Mouse (Mus musculus) forebrain, embryonic 13.5 days (tissue): Measurements from ENCODE around the gene Olfr837. TPM values are rescaled to one million over a fixed set of nuclear protein-coding genes. Genes with fewer than 3 reads are reported as not detected.
"Not testable (repeated sequence)": the region's sequence is repeated elsewhere in the genome, so short reads cannot be mapped to it uniquely, and the experiment has no call there.

Source experiments
- ATAC-seq: fragments of 200-750 bp; cut with Nextera tagmentation; 2 replicates; pipeline ENCODE4 v1.8.0; 2017
- H3K27ac ChIP-seq: fragments of 300-500 bp; sonication (generic); 2 replicates; pipeline ENCODE4 v1.5.1; 2015; ENCODE audit warnings: inconsistent platforms, mild to moderate bottlenecking, moderate library complexity
- H3K27me3 ChIP-seq: fragments of 300-500 bp; sonication (generic); 2 replicates; pipeline ENCODE4 v1.6.1; 2015; ENCODE audit warnings: mild to moderate bottlenecking, inconsistent platforms
- H3K36me3 ChIP-seq: fragments of 300-500 bp; sonication (generic); 2 replicates; pipeline ENCODE4 v1.6.1; 2015; ENCODE audit warnings: mild to moderate bottlenecking, inconsistent platforms; ENCODE audit not compliant: poor library complexity, severe bottlenecking
- H3K4me1 ChIP-seq: fragments of 300-500 bp; sonication (generic); 2 replicates; pipeline ENCODE4 v1.6.1; 2015; ENCODE audit warnings: inconsistent platforms
- H3K4me2 ChIP-seq: fragments of 300-500 bp; sonication (generic); 2 replicates; pipeline ENCODE4 v1.6.1; 2015; ENCODE audit warnings: inconsistent platforms, mild to moderate bottlenecking, moderate library complexity
- H3K4me3 ChIP-seq: fragments of 300-500 bp; sonication (generic); 2 replicates; pipeline ENCODE4 v1.5.1; 2015; ENCODE audit warnings: mild to moderate bottlenecking, inconsistent platforms
- H3K9ac ChIP-seq: fragments of 300-500 bp; sonication (generic); 2 replicates; pipeline ENCODE4 v1.6.1; 2015; ENCODE audit warnings: mild to moderate bottlenecking, inconsistent platforms
- H3K9me3 ChIP-seq: fragments of 300-500 bp; sonication (generic); replicated peaks from 2 replicates; pipeline ENCODE4 v1.6.1; 2016; ENCODE audit warnings: inconsistent platforms
- WGBS: fragments of 180-500 bp; shearing (Covaris S2); methylation state at CpG from one replicate; pipeline ENCODE4 v1.1.7; 2015; 5-methylcytosine and 5-hydroxymethylcytosine counted together
- polyA plus RNA-seq: library from polyadenylated mRNA; unstranded; fragments of >200 nt; fragmentation: Nextera tagmentation; extraction: Ambion mirVana; gene quantifications from 2 replicates; pipeline ENCODE4 v1.2.1, GENCODE M21; 2015

Olfr837 gene
- not detected in 2 replicates for polyA plus RNA-seq

DNA sequence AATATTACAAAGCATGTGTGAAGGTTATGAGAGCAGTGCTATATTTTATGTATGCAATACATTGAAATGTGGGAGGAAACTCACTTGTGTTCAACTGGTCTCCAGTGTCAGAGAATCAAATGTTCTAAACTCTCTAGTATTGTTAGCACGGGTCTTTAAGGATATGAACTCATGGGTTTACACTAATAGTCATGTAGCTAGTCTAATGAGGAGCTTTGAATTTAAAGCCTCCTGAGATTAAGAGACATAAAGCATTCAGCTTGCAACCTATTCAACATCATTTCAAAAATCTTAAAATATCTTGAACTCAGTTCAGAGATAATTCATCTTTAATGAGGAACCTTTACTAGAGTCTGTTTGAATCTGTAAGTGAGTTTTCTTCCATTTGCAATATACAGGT lies at the start of gene Olfr837:
Gene Olfr837 (plus strand): TSS at position 301 of the 400 bp plus-strand sequence.
- H3K27me3 ChIP-seq, result no peaks in the 10 kb centered on the region
- no peak within 1 kb of the TSS for H3K9ac ChIP-seq
- H3K4me3 ChIP-seq, result no peak within 1 kb of the TSS
- H3K9me3 ChIP-seq, result peaks cover 11% of the 10 kb centered on the region
- H3K4me1 ChIP-seq, result no peaks in the 10 kb centered on the region
- 66% methylated on average over 1 of the region's 1 CpGs for WGBS
- H3K27ac ChIP-seq, result no peak within 1 kb of the TSS
- no peaks in the 10 kb centered on the region for H3K36me3 ChIP-seq
- ATAC-seq, result no peak
- no peak within 1 kb of the TSS for H3K4me2 ChIP-seq

DNA sequence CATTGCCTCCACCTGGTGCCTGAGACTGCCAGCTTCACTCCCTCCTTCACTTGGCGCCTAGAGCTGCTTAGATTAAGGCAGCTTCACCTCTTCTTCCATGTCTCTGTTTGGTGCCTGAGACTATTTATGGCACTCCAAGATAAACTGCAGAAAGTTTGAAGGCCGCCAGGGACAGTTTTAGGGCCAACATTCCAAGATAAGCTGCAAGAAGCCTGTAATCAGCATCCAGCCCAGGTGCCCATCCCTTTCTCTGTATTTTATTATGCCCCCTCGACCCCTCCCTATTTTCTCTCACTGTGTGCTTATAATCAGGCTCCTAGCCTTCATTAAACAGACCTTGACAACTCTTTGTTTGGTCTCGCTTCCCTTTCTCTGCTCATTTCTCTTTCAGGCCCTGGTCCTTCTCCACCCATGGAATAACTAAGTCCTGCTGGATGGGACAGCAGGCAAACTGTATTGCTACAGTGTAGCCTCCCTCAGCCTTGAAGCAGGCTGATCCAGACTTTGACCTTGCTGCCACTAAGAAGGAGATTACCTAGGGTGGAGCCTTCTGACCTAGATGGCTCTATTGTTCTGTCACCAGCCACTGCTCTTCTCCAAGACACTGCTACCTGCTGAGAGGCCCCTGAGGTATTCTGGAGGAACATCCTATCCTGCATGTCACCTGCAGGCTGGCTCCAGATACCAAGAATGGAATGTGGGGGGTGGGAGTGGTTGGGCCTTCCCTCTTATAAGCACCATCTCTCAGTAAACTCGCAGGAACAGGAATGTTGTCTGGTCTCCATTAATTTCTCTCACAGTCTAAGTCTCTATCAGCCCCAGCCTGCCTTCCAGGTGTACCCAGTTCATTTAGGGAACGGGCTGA lies 43.0 kb upstream of the Olfr837 start:
- H3K9me3 ChIP-seq, result peaks cover 20% of the 10 kb centered on the region
- H3K4me3 ChIP-seq, H3K4me1 ChIP-seq, H3K27ac ChIP-seq, H3K27me3 ChIP-seq, H3K4me2 ChIP-seq, H3K36me3 ChIP-seq, ATAC-seq, H3K9ac ChIP-seq: not testable (repeated sequence)
- WGBS, result 60% methylated on average over 6 of the region's 6 CpGs

DNA sequence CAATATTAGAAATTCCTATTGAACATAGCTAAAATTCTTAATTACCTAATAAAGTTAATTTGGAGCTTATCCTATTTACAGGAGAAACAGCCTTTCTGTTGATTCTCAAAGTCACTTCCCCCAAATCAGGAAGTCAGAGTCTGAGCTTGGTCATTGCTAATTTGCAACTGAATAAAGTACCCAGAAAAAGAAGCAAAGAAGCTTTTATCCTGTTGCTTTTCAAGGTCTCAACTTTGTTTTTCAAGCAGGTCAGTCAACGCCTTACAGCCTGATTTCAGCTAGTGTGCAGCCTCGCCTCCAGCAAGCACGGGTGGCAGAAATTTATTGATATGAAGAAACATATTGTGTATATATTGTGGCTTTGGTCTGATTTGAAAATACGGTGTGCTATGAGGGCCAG lies 38.8 kb upstream of the Olfr837 start:
- 88% methylated on average over 4 of the region's 4 CpGs for WGBS
- H3K27me3 ChIP-seq, result no peaks in the 10 kb centered on the region

DNA sequence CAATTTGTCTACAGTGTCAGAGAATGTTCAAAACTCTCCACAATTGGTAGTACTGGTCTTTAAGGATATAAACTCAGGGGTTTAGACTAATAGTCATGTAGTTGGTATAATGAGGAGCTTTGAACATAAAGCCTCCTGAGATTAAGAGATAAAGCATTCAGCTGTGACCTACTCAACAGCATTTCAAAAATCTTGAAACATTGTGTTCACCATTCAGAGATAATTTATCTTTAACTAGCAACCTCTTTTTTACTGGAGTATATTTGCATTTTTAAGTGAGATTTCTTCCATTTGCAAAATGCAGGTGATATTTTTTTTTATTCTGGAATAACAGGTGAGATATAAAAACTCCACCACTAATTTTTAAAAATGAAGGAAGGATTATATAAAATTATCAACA lies 16.0 kb upstream of the Olfr837 start, which contains the start of gene Olfr836:
Gene Olfr836 (plus strand): TSS at position 301 of the 400 bp plus-strand sequence.
- Histone ChIP-seq H3K27ac (no peak within 1 kb of the TSS), H3K4me2 (no peak within 1 kb of the TSS), H3K4me3 (no peak within 1 kb of the TSS), H3K9me3 (no peaks in the 10 kb centered on the region), H3K36me3 (no peaks in the 10 kb centered on the region), H3K27me3 (no peaks in the 10 kb centered on the region), H3K9ac (no peak within 1 kb of the TSS), H3K4me1 (no peaks in the 10 kb centered on the region)
- ATAC-seq, result no peak

More for the DNA sequence above, 38.8 kb upstream of the Olfr837 start:
- Histone ChIP-seq H3K4me1 (no peaks in the 10 kb centered on the region), H3K27ac (no peak overlapping the region), H3K4me3 (no peak overlapping the region), H3K9ac (no peak overlapping the region), H3K4me2 (no peak overlapping the region), H3K36me3 (no peaks in the 10 kb centered on the region), H3K9me3 (peaks cover 14% of the 10 kb centered on the region)
- ATAC-seq, result no peak

DNA sequence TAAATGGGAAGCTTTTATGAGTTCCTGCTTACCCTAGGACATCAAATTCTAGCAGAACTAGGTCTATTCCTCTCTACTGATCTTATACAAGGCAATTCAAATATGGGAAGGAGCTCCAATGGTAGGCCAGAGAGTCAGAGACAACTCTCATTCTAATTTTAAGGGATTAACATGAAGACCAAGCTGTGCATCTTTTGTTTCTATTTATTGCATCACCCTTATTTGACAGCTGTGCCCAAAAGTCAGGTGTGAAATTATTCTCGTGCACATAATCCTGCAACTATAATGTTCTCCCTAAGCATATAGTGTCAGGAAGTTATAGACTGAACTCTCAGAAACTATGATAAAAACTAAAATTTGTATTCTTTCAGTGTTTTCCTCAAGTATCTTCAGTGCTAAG lies 41.1 kb downstream of the Olfr837 start, which contains the start of gene Olfr839-ps1:
Gene Olfr839-ps1 (minus strand): TSS at position 101 of the 400 bp plus-strand sequence.
- no peak for ATAC-seq
- H3K4me2 ChIP-seq, result no peak within 1 kb of the TSS
- no peak within 1 kb of the TSS for H3K27ac ChIP-seq
- 86% methylated on average over 1 of the region's 1 CpGs for WGBS
- H3K4me1 ChIP-seq, result no peaks in the 10 kb centered on the region
- no peaks in the 10 kb centered on the region for H3K36me3 ChIP-seq
- H3K9ac ChIP-seq, result no peak within 1 kb of the TSS
- no peak within 1 kb of the TSS for H3K4me3 ChIP-seq
- H3K9me3 ChIP-seq, result peaks cover 28% of the 10 kb centered on the region
- no peaks in the 10 kb centered on the region for H3K27me3 ChIP-seq

Other genes with a start within 250 kb of the Olfr837 start
- not detected in 2 replicates for gene Olfr832, start 199.2 kb upstream of the Olfr837 start, polyA plus RNA-seq
- not detected in 2 replicates for gene Olfr834, start 148.3 kb upstream of the Olfr837 start, polyA plus RNA-seq
- gene Olfr835, start 103.6 kb upstream of the Olfr837 start, polyA plus RNA-seq, result not detected in 2 replicates
- gene Olfr836, start 15.9 kb upstream of the Olfr837 start, polyA plus RNA-seq, result not detected in 2 replicates
- gene Olfr839-ps1, start 41.0 kb downstream of the Olfr837 start, polyA plus RNA-seq, result not detected in 2 replicates
- gene Olfr843, start 115.7 kb downstream of the Olfr837 start, polyA plus RNA-seq, result not detected in 2 replicates
- gene Olfr844, start 180.0 kb downstream of the Olfr837 start, polyA plus RNA-seq, result not detected in 2 replicates
- gene Olfr845, start 200.1 kb downstream of the Olfr837 start, polyA plus RNA-seq, result not detected in 2 replicates
- not detected in 2 replicates for gene Olfr846, start 227.7 kb downstream of the Olfr837 start, polyA plus RNA-seq
- gene Olfr847, start 242.4 kb downstream of the Olfr837 start, polyA plus RNA-seq, result not detected in 2 replicates